Mouse (Mus musculus) cerebellum, adult 2 months (tissue): ENCODE results near the gene Rad51b. TPM values are rescaled to one million over a fixed set of nuclear protein-coding genes. Genes with fewer than 3 reads are reported as not detected.

Experiments
- DNase-seq, 2 experiments: peaks; one replicate each; pipeline ENCODE4 v3.0.0; 2021
- H3K27ac ChIP-seq: fragments of 200-500 bp; 2 replicates; pipeline ENCODE4 v1.5.1; 2012; ENCODE audit warnings: low read length, control low read depth, inconsistent platforms; ENCODE audit not compliant: insufficient read depth
- H3K27me3 ChIP-seq: fragments of 200-500 bp; 2 replicates; pipeline ENCODE4 v1.6.1; 2012; ENCODE audit warnings: inconsistent platforms, mild to moderate bottlenecking, low read length, moderate library complexity; ENCODE audit not compliant: control insufficient read depth, insufficient read depth
- H3K4me1 ChIP-seq: fragments of 200-500 bp; 2 replicates; pipeline ENCODE4 v1.6.1; 2011; ENCODE audit warnings: low read length; ENCODE audit not compliant: control insufficient read depth, insufficient read depth
- H3K4me3 ChIP-seq: fragments of 200-500 bp; replicated peaks from 2 replicates; pipeline ENCODE3; 2011; ENCODE audit warnings: mild to moderate bottlenecking, low read depth, low read length, control low read depth; ENCODE audit not compliant: insufficient read depth
- CTCF ChIP-seq: fragments of 200-500 bp; IDR thresholded peaks from 2 replicates; pipeline ENCODE4 v1.5.1; 2011; ENCODE audit warnings: low read depth, mild to moderate bottlenecking, control low read depth, low read length, moderate library complexity, borderline replicate concordance; ENCODE audit not compliant: insufficient read depth
- POLR2A ChIP-seq: fragments of 200-500 bp; IDR thresholded peaks from 2 replicates; pipeline ENCODE4 v1.6.1; 2011; ENCODE audit warnings: low read length, control low read depth, borderline replicate concordance; ENCODE audit not compliant: insufficient read depth
- WGBS: fragments of 180-500 bp; shearing (Covaris S2); methylation state at CpG from one replicate; pipeline ENCODE4 v1.1.7; 2018; 5-methylcytosine and 5-hydroxymethylcytosine counted together
- polyA plus RNA-seq: library from polyadenylated mRNA; depleted of rRNA; stranded (reverse); fragments of >200 nt; gene quantifications from 2 replicates; pipeline ENCODE4 v1.2.3, GENCODE M21; 2012

The Rad51b gene
- polyA plus RNA-seq, 1 experiment = 0.23 TPM

- WGBS = 74% methylated on average over 7 of the region's 7 CpGs
- no peak overlapping the region for H3K4me3 ChIP-seq
These were observed 390.8 kb downstream of the Rad51b start for GRCm38 (mm10) chr12:79687683-79688386.

GRCm38 (mm10) chr12:79689299-79689698, 392.2 kb downstream of the Rad51b start:
- DNase-seq = no peak
- Histone ChIP-seq H3K4me1 (no peaks in the 10 kb centered on the region), H3K27ac (no peak overlapping the region), H3K4me3 (no peak overlapping the region), H3K27me3 (no peaks in the 10 kb centered on the region)
- WGBS = 85% methylated on average over 8 of the region's 8 CpGs
- TF ChIP-seq CTCF = no peak
- TF ChIP-seq POLR2A = no peak

More at GRCm38 (mm10) chr12:79687683-79688386, 390.8 kb downstream of the Rad51b start:
- no peak for TF ChIP-seq CTCF
- TF ChIP-seq POLR2A = no peak
- Histone ChIP-seq H3K4me1 (no peaks in the 10 kb centered on the region), H3K27ac (no peak overlapping the region), H3K27me3 (no peaks in the 10 kb centered on the region)
- DNase-seq = no peak

GRCm38 (mm10) chr12:79691929-79692862, 395.1 kb downstream of the Rad51b start:
- TF ChIP-seq CTCF = no peak
- no peak for TF ChIP-seq POLR2A

GRCm38 (mm10) chr12:79695832-79696434, 398.9 kb downstream of the Rad51b start:
- TF ChIP-seq POLR2A (no peak), CTCF (no peak)
- Histone ChIP-seq H3K27ac (no peak overlapping the region), H3K27me3 (no peaks in the 10 kb centered on the region), H3K4me3 (no peak overlapping the region), H3K4me1 (no peaks in the 10 kb centered on the region)
- WGBS = 76% methylated on average over 3 of the region's 3 CpGs
- DNase-seq = no peak

More at GRCm38 (mm10) chr12:79691929-79692862, 395.1 kb downstream of the Rad51b start:
- Histone ChIP-seq H3K4me3 (no peak overlapping the region), H3K27me3 (no peaks in the 10 kb centered on the region), H3K27ac (no peak overlapping the region), H3K4me1 (no peaks in the 10 kb centered on the region)
- DNase-seq = no peak
- WGBS = 92% methylated on average over 14 of the region's 14 CpGs

- 51% methylated on average over 8 of the region's 8 CpGs for WGBS
- DNase-seq = no peak
These were observed 406.5 kb downstream of the Rad51b start for GRCm38 (mm10) chr12:79703555-79703954.

GRCm38 (mm10) chr12:79705501-79706266, 408.6 kb downstream of the Rad51b start:
- no peak overlapping the region for H3K27ac ChIP-seq
- H3K4me1 ChIP-seq = no peaks in the 10 kb centered on the region
- TF ChIP-seq POLR2A (no peak), CTCF (no peak)
- no peak for DNase-seq
- H3K27me3 ChIP-seq = no peaks in the 10 kb centered on the region
- no peak overlapping the region for H3K4me3 ChIP-seq
- WGBS = 77% methylated on average over 11 of the region's 11 CpGs

More at GRCm38 (mm10) chr12:79703555-79703954, 406.5 kb downstream of the Rad51b start:
- H3K27me3 ChIP-seq = no peaks in the 10 kb centered on the region
- TF ChIP-seq CTCF (no peak), POLR2A (no peak)
- no peak overlapping the region for H3K27ac ChIP-seq
- H3K4me1 ChIP-seq = no peaks in the 10 kb centered on the region
- H3K4me3 ChIP-seq = no peak overlapping the region
